Mouse (Mus musculus): ENCODE results near the gene Znrf2.

DNA sequence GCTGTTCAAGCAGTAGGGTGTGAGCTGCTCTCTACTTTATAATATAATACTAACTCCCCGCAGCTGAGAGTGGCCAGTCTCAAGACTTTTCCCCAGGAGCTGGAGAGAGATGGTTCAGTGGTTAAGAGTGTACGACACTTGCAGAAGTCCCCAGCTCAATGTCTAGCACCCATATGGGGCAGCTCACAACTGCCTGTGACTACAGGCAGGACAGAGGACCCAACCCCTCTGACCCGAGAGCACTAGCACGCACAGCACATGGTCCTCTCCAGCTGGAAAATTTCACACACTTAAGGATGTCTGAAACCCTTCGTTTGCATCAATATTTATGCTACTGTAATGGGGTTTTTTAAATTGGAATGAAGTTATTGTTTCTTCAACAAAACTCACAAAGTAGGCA lies 56.3 kb downstream of the Znrf2 start:
- no peak for TF ChIP-seq POLR2A (IDR thresholded peaks at IDR 0.05; ENCODE audit: low read depth, low read length)
- TF ChIP-seq CTCF (conservative IDR thresholded peaks at IDR 0.05 in 1 of 2, IDR thresholded peaks at IDR 0.05 in 1 of 2; ENCODE audit: low read depth in 2 of 2, low read length in 2 of 2), result no peak

Measured in CH12.LX (cell line).